Mouse (Mus musculus) midbrain, embryonic 11.5 days (tissue): ENCODE data around the gene Tecr. TPM values are rescaled to one million over a fixed set of nuclear protein-coding genes. Genes with fewer than 3 reads are reported as not detected.
A peak's percentile ranks its signal among the peaks of the same experiment; 100 is the strongest.

Experiments
- ATAC-seq: fragments of 200-750 bp; cut with Nextera tagmentation; 2 replicates; pipeline ENCODE4 v1.8.0; 2017; ENCODE audit warnings: moderate TSS enrichment, moderate library complexity; ENCODE audit not compliant: low FRiP score
- DNase-seq: peaks from one replicate; pipeline ENCODE4 v3.0.0; 2015; ENCODE audit warnings: low spot score; ENCODE audit errors: missing footprints
- H3K27ac ChIP-seq: fragments of 300-500 bp; sonication (generic); 2 replicates; pipeline ENCODE4 v1.5.1; 2014; ENCODE audit warnings: low read depth, low read length
- H3K27me3 ChIP-seq: fragments of 300-500 bp; sonication (generic); 2 replicates; pipeline ENCODE4 v1.6.1; 2014; ENCODE audit warnings: mild to moderate bottlenecking, low read length, moderate library complexity, mixed read lengths; ENCODE audit not compliant: control insufficient read depth, insufficient read depth
- H3K36me3 ChIP-seq: fragments of 300-500 bp; sonication (generic); 2 replicates; pipeline ENCODE4 v1.6.1; 2014; ENCODE audit warnings: mild to moderate bottlenecking, low read length, moderate library complexity, mixed read lengths; ENCODE audit not compliant: control insufficient read depth, insufficient read depth
- H3K4me1 ChIP-seq: fragments of 300-500 bp; sonication (generic); 2 replicates; pipeline ENCODE4 v1.6.1; 2014; ENCODE audit warnings: low read length; ENCODE audit not compliant: control insufficient read depth, insufficient read depth
- H3K4me2 ChIP-seq: fragments of 300-500 bp; sonication (generic); 2 replicates; pipeline ENCODE4 v1.6.1; 2014; ENCODE audit warnings: mild to moderate bottlenecking, moderate library complexity
- H3K4me3 ChIP-seq: fragments of 300-500 bp; sonication (generic); 2 replicates; pipeline ENCODE4 v1.5.1; 2014; ENCODE audit warnings: low read depth, low read length
- H3K9ac ChIP-seq: fragments of 300-500 bp; sonication (generic); 2 replicates; pipeline ENCODE4 v1.6.1; 2014; ENCODE audit warnings: low read length
- H3K9me3 ChIP-seq: fragments of 300-500 bp; sonication (generic); 2 replicates; pipeline ENCODE4 v1.6.1; 2016; ENCODE audit warnings: low read length; ENCODE audit not compliant: control insufficient read depth
- WGBS: fragments of 180-500 bp; shearing (Covaris S2); extraction: QIAGEN DNeasy Blood & Tissue Kit; methylation state at CpG from one replicate; pipeline ENCODE4 v1.1.7; 2014; 5-methylcytosine and 5-hydroxymethylcytosine counted together
- polyA plus RNA-seq: library from polyadenylated mRNA; unstranded; fragments of >200 nt; fragmentation: Nextera tagmentation; extraction: Ambion mirVana; gene quantifications from 2 replicates; pipeline ENCODE4 v1.2.1, GENCODE M21; 2014

Gene Tecr
- polyA plus RNA-seq, 1 experiment from 2014 or later: 680 TPM

DNA sequence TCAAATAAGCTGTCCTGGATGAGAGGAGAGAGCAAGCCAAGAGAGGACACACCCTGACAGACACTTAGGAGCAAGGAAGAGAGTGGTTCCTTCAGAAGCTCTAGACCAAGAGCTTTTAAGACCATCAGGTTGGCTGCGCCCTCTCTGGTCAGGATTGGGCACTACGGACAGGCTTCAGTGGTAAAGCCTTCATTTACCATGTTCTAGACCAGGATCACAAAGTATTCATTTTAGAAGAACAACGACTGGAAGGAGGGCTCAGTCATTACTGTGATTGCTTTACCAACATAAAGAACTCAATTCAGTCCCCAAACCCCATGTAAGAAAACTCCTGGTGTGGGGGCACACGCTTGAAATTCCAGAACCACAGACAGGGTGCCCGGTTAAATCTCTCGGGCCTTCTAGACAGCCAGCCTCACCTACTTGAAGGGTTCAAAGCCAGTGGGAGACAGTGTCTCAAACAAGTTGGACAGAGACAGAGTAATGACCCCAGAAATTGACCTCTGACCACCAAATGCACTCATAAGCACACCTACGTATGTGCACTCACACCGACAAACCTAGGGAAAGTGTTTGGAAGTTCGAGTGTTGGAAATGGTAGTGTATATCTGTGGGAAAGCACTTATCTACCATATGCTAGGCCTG lies 41.9 kb downstream of the Tecr start:
- Histone ChIP-seq H3K4me1 (peaks cover 11% of the 10 kb centered on the region), H3K4me3 (no peak overlapping the region), H3K9me3 (no peaks in the 10 kb centered on the region), H3K36me3 (peaks cover 4% of the 10 kb centered on the region), H3K4me2 (no peak overlapping the region), H3K27ac (no peak overlapping the region), H3K9ac (no peak overlapping the region), H3K27me3 (no peaks in the 10 kb centered on the region)
- DNase-seq: peak; percentile 93
- 74% methylated on average over 9 of the region's 9 CpGs for WGBS
- ATAC-seq: peak; percentile 16

DNA sequence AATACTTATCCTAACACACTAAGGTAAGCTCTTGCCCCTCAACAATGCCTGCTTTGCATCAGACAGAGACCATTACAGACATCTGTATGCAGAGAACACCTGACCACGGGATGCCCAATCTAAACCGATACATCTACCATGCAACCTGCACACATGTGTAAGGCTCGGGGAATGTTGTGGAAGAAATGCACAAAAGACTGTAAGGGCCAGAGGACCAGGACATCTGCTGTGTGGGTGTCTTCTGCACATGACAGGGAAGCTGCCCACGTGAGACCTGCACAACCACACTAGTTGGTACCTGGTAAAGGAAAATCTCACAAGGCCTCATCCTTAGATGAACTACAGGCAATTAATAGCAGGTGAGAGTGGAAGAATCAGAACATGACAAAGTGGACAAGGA lies 44.5 kb downstream of the Tecr start:
- H3K9ac ChIP-seq: no peak overlapping the region
- H3K9me3 ChIP-seq: no peaks in the 10 kb centered on the region
- H3K4me3 ChIP-seq: no peak overlapping the region
- no peaks in the 10 kb centered on the region for H3K27me3 ChIP-seq
- H3K36me3 ChIP-seq: no peaks in the 10 kb centered on the region
- WGBS: 76% methylated on average over 4 of the region's 4 CpGs
- H3K4me2 ChIP-seq: no peak overlapping the region
- no peak for ATAC-seq
- peaks cover 11% of the 10 kb centered on the region for H3K4me1 ChIP-seq
- H3K27ac ChIP-seq: no peak overlapping the region
- DNase-seq: no peak

DNA sequence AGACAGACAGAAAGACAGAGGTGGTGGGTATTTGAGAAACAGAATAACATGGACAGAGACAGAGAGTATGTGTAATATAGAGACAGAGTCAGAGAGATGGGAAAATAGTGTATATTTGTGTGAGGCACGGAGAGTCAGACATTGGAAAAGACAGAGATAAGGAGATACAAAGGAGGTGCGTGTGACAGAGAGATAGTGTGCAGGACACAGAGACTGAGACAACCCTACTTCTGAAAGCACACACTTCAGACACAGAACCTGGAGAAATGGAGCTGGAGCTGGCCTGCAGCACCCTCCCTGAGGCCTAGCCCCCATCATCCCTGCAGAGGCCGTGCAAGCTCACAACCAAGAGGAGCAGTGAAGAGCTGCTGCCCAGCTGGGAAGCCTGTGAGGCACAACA lies 45.1 kb downstream of the Tecr start:
- DNase-seq: no peak
- Histone ChIP-seq H3K4me2 (no peak overlapping the region), H3K27me3 (no peaks in the 10 kb centered on the region), H3K4me1 (peaks cover 6% of the 10 kb centered on the region), H3K9me3 (no peaks in the 10 kb centered on the region), H3K4me3 (no peak overlapping the region), H3K9ac (no peak overlapping the region), H3K27ac (no peak overlapping the region), H3K36me3 (no peaks in the 10 kb centered on the region)
- 86% methylated on average over 3 of the region's 3 CpGs for WGBS
- no peak for ATAC-seq

DNA sequence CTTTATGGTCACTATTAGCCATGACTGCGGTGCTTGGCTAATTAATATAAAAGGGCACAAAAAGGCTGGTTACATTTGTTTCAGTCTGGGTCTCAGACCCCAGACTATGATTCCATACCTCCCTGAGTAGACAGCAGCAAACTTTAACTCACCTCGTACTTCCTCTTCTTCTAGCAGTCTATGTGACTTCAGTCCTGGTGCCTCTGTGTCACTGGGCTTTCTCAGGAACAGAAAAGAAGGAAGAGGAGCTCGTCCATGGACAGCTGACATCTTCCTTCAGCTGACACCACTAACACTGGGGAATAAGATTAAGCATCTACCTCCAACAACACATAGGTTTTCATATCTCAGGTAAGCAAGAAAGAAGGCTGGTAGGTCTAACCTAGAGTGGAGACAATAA lies 72.0 kb downstream of the Tecr start, which contains the start of gene Olfr370:
Olfr370 (plus strand) TSS at position 45 of the 400 bp plus-strand sequence.
- no peak within 1 kb of the TSS for H3K27ac ChIP-seq
- 74% methylated on average over 3 of the region's 3 CpGs for WGBS
- no peaks in the 10 kb centered on the region for H3K36me3 ChIP-seq
- no peaks in the 10 kb centered on the region for H3K9me3 ChIP-seq
- no peaks in the 10 kb centered on the region for H3K4me1 ChIP-seq
- no peak within 1 kb of the TSS for H3K4me2 ChIP-seq
- ATAC-seq: no peak
- H3K27me3 ChIP-seq: no peaks in the 10 kb centered on the region
- no peak within 1 kb of the TSS for H3K9ac ChIP-seq
- no peak within 1 kb of the TSS for H3K4me3 ChIP-seq
- DNase-seq: no peak

DNA sequence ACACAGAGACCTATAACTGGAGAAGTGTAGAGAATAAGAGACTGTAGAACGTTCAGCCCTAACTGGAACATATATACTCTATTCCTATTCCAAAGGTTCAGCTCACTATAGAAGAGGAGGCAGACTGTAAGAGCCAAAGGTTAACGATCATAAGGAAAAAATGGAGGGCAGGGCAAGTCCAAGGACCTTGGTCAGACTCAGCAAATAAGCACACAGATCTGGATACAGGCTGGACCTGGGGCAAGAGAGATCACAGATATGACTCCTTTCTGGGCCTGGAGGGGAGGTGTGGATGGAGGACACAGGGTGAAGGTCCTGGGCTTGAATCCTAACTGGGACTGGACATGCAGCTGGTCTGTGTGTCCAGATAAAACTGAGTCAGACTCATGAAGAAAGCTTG lies 73.0 kb downstream of the Tecr start:
- Histone ChIP-seq H3K4me2 (no peak overlapping the region), H3K27me3 (no peaks in the 10 kb centered on the region), H3K4me3 (no peak overlapping the region), H3K36me3 (no peaks in the 10 kb centered on the region), H3K9ac (no peak overlapping the region), H3K9me3 (no peaks in the 10 kb centered on the region), H3K4me1 (no peaks in the 10 kb centered on the region), H3K27ac (no peak overlapping the region)
- DNase-seq (no peak), ATAC-seq (no peak)
- WGBS: 84% methylated on average over 2 of the region's 2 CpGs

Other genes starting within 250 kb of the Tecr start
- gene Clgn, start 218.1 kb downstream of the Tecr start, polyA plus RNA-seq: 5.4 and 6.1 TPM in 2 replicates
- gene Scoc, start 149.6 kb downstream of the Tecr start, polyA plus RNA-seq: 199 and 213 TPM in 2 replicates
- gene Olfr370, start 72.2 kb downstream of the Tecr start, polyA plus RNA-seq: not detected in 2 replicates
- gene Ndufb7, start 41.3 kb downstream of the Tecr start, polyA plus RNA-seq: 351 and 359 TPM in 2 replicates
- 61.1 and 71.3 TPM in 2 replicates for gene Dnajb1, start 222 bp upstream of the Tecr start, polyA plus RNA-seq
- 184 TPM in 2 replicates for gene Gipc1, start 44.7 kb upstream of the Tecr start, polyA plus RNA-seq
- 0.31 and 0.37 TPM in 2 replicates for gene Ptger1, start 58.7 kb upstream of the Tecr start, polyA plus RNA-seq
- 18.6 and 20.3 TPM in 2 replicates for gene Pkn1, start 91.2 kb upstream of the Tecr start, polyA plus RNA-seq
- 223 and 253 TPM in 2 replicates for gene Ddx39, start 107.2 kb upstream of the Tecr start, polyA plus RNA-seq
- 10.9 and 12.8 TPM in 2 replicates for gene Adgre5, start 133.4 kb upstream of the Tecr start, polyA plus RNA-seq